Mouse (Mus musculus): Measurements from ENCODE around the gene Blm. TPM values are rescaled to one million over a fixed set of nuclear protein-coding genes. Genes with fewer than 3 reads are reported as not detected.

Gene Blm
- polyA plus RNA-seq, 1 experiment from 2014 or later, result 3.2 TPM

DNA sequence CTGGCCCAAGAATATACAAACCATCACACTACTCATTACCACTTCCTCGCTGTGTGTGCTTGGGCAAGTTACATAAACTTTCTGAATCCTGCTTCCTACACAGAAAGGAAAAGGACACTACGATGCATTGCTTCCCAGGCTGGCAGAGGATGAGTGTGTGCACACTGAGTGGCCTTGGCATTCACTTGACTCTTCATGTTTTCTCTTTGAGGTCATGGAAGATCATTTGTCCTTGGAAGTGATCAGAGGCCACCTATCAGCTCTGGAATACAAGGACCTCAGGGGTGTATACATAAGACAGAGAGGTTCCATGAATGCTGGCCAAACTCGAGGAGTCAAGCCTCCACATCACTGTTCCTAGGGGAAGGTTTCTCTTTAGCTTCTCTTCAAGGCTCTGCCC lies 81.8 kb downstream of the Blm start:
- no peaks in the 10 kb centered on the region for H3K36me3 ChIP-seq (ENCODE audit: control insufficient read depth, insufficient read depth, low read length)
- ATAC-seq (ENCODE audit: low FRiP score, low TSS enrichment), result no peak

DNA sequence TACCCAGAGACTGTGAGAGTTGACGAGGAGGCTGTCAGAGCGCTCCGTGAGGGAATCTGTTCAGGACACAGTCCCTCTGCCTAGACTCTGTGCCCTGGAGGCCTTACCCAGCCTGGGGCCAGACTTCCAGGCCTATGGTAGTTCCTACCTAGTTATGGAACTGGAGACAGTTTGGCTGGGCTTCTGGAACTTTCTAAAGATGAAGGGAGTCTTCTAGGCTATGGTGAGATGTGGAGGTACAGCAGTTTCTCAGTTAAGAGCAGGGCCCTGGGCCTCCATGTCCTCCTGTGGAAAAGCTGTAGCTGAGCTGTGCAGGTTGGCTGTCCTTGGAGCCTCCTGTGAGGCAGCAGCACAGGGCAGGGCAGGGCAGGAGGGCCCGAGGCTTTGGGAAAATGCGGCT lies 82.7 kb downstream of the Blm start:
- Histone ChIP-seq H3K27me3 (ENCODE audit: control insufficient read depth, insufficient read depth, low read length) (no peaks in the 10 kb centered on the region), H3K27ac (replicated peaks) (no peak overlapping the region)

More for the DNA sequence above, 81.8 kb downstream of the Blm start:
- 77% methylated on average over 3 of the region's 3 CpGs for WGBS
- no peak overlapping the region for H3K4me2 ChIP-seq (replicated peaks; ENCODE audit: low read depth)
- no peak overlapping the region for H3K4me3 ChIP-seq (ENCODE audit: low read depth, low read length)
- no peaks in the 10 kb centered on the region for H3K9me3 ChIP-seq (ENCODE audit: control insufficient read depth, low read length)
- DNase-seq (ENCODE audit: low spot score), result no peak
- H3K27me3 ChIP-seq (ENCODE audit: control insufficient read depth, insufficient read depth, low read length), result no peaks in the 10 kb centered on the region
- TF ChIP-seq EP300 (optimal IDR thresholded peaks at IDR 0.05), result no peak
- no peak for TF ChIP-seq CTCF (IDR thresholded peaks at IDR 0.05; ENCODE audit: low read depth)
- no peak overlapping the region for H3K9ac ChIP-seq (ENCODE audit: low read length)
- no peak overlapping the region for H3K27ac ChIP-seq (replicated peaks)
- H3K4me1 ChIP-seq (replicated peaks; ENCODE audit: control insufficient read depth, insufficient read depth), result no peaks in the 10 kb centered on the region; the same call in 1 of the 2 replicates

DNA sequence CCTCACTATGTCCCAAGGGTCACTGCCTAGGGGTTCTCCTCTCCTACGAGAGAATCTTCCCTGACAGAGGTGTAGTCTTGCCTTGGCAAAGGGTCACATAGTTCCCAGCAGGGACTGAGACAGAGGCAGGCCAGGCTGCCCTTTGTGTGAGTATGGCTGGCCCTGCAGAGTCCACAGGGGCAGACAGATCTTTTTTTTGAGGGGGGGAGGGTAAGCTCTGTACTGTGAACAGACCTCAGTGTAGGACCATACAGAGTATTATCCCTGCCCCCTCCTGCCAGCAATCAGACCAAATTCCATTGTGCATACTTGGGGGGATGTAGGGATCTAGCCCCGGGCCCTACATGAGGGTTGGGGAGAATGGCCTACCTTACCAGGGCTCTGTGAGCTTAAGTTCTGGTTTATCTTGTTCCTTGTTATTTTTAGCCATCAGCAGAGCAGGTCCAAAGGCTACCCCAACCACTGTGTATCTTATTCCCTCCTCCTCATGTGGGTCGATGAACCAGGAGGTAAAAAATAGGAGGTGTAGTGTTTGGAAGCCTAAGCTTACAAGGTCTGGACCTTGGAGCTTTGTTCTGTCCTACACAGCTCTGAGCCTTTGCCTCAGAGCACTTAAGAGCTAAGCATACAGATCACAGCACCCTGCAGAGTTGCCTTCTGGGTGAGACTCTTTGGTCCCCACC lies 83.2 kb downstream of the Blm start:
- DNase-seq (ENCODE audit: low spot score) (no peak), ATAC-seq (ENCODE audit: low FRiP score, low TSS enrichment) (peak; percentile 63)
- Histone ChIP-seq H3K9ac (ENCODE audit: low read length) (no peak overlapping the region; the same call in 1 of the 2 replicates), H3K4me1 (replicated peaks; ENCODE audit: control insufficient read depth, insufficient read depth) (no peaks in the 10 kb centered on the region; the same call in 1 of the 2 replicates), H3K9me3 (ENCODE audit: control insufficient read depth, low read length) (no peaks in the 10 kb centered on the region), H3K36me3 (ENCODE audit: control insufficient read depth, insufficient read depth, low read length) (no peaks in the 10 kb centered on the region), H3K27ac (replicated peaks) (no peak overlapping the region), H3K27me3 (ENCODE audit: control insufficient read depth, insufficient read depth, low read length) (no peaks in the 10 kb centered on the region), H3K4me3 (ENCODE audit: low read depth, low read length) (no peak overlapping the region), H3K4me2 (replicated peaks; ENCODE audit: low read depth) (no peak overlapping the region)
- TF ChIP-seq EP300 (optimal IDR thresholded peaks at IDR 0.05), result no peak
- no peak for TF ChIP-seq CTCF (IDR thresholded peaks at IDR 0.05; ENCODE audit: low read depth)
- WGBS, result 71% methylated on average over 3 of the region's 3 CpGs

More for the DNA sequence above, 82.7 kb downstream of the Blm start:
- H3K36me3 ChIP-seq (ENCODE audit: control insufficient read depth, insufficient read depth, low read length), result no peaks in the 10 kb centered on the region
- 82% methylated on average over 5 of the region's 5 CpGs for WGBS
- no peaks in the 10 kb centered on the region for H3K9me3 ChIP-seq (ENCODE audit: control insufficient read depth, low read length)
- H3K9ac ChIP-seq (ENCODE audit: low read length), result no peak overlapping the region
- H3K4me3 ChIP-seq (ENCODE audit: low read depth, low read length), result no peak overlapping the region
- H3K4me1 ChIP-seq (replicated peaks; ENCODE audit: control insufficient read depth, insufficient read depth), result no peaks in the 10 kb centered on the region; the same call in 1 of the 2 replicates
- no peak overlapping the region for H3K4me2 ChIP-seq (replicated peaks; ENCODE audit: low read depth)
- no peak for DNase-seq (ENCODE audit: low spot score)
- TF ChIP-seq CTCF (IDR thresholded peaks at IDR 0.05; ENCODE audit: low read depth) (no peak), EP300 (optimal IDR thresholded peaks at IDR 0.05) (no peak)
- ATAC-seq (ENCODE audit: low FRiP score, low TSS enrichment), result no peak

DNA sequence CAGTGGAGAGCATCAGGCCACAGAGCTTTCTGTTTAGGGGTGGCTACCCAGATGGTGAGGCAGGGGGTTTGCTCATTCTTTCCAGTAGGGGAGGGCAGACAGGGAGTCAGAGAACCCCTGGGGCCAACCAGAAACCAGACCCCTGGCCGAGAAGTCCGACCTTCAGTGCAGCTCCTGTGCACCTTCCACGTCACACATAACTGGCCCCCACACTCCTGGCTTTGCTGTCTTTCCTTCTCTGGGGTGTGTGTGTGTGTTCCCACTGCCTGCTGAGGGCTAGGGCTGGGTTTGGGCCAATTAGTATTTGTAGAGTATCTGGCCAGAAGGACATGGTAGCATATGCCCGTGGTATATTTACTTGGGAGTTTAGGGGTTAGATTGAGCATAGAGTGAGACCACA lies 84.6 kb downstream of the Blm start:
- 81% methylated on average over 4 of the region's 4 CpGs for WGBS
- Histone ChIP-seq H3K36me3 (ENCODE audit: control insufficient read depth, insufficient read depth, low read length) (no peaks in the 10 kb centered on the region), H3K27ac (replicated peaks) (no peak overlapping the region), H3K27me3 (ENCODE audit: control insufficient read depth, insufficient read depth, low read length) (no peaks in the 10 kb centered on the region), H3K4me2 (replicated peaks; ENCODE audit: low read depth) (no peak overlapping the region), H3K9me3 (ENCODE audit: control insufficient read depth, low read length) (no peaks in the 10 kb centered on the region), H3K4me1 (replicated peaks; ENCODE audit: control insufficient read depth, insufficient read depth) (0 out of 2 replicates have a peak, but pooled peaks cover 3% of the 10 kb centered on the region), H3K4me3 (ENCODE audit: low read depth, low read length) (no peak overlapping the region), H3K9ac (ENCODE audit: low read length) (no peak overlapping the region)
- no peak for TF ChIP-seq CTCF (IDR thresholded peaks at IDR 0.05; ENCODE audit: low read depth)
- no peak for TF ChIP-seq EP300 (optimal IDR thresholded peaks at IDR 0.05)
- DNase-seq (ENCODE audit: low spot score) (no peak), ATAC-seq (ENCODE audit: low FRiP score, low TSS enrichment) (no peak)

DNA sequence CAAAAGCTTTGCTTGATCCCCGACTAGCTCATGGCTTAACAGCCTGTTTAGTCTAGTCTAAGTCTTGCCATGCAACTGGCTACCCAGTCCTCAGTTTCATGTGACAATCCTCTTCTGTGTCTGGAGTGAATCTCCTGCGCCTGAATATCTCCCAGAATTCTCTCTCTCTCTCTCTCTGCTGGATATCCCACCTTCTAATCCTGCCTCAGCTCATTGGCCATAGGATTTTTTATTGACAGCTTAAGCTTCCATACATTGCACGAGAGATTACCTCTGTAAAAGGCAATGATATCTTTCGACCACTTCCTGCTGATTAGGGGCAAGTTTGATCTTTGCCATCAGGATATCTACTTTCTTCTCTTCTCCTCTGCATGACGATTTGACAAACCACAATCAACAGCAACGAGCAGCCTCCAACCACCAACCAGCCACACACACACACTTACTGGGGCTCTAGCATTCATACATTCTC lies 85.3 kb downstream of the Blm start:
- Histone ChIP-seq H3K27ac (replicated peaks) (no peak overlapping the region), H3K36me3 (ENCODE audit: control insufficient read depth, insufficient read depth, low read length) (no peaks in the 10 kb centered on the region), H3K9me3 (ENCODE audit: control insufficient read depth, low read length) (no peaks in the 10 kb centered on the region), H3K27me3 (ENCODE audit: control insufficient read depth, insufficient read depth, low read length) (no peaks in the 10 kb centered on the region), H3K4me2 (replicated peaks; ENCODE audit: low read depth) (no peak overlapping the region), H3K9ac (ENCODE audit: low read length) (no peak overlapping the region), H3K4me3 (ENCODE audit: low read depth, low read length) (no peak overlapping the region), H3K4me1 (replicated peaks; ENCODE audit: control insufficient read depth, insufficient read depth) (0 out of 2 replicates have a peak, but pooled peaks cover 3% of the 10 kb centered on the region)
- 76% methylated on average over 6 of the region's 6 CpGs for WGBS
- DNase-seq (ENCODE audit: low spot score) (no peak), ATAC-seq (ENCODE audit: low FRiP score, low TSS enrichment) (no peak)
- TF ChIP-seq EP300 (optimal IDR thresholded peaks at IDR 0.05) (no peak), CTCF (IDR thresholded peaks at IDR 0.05; ENCODE audit: low read depth) (no peak)

DNA sequence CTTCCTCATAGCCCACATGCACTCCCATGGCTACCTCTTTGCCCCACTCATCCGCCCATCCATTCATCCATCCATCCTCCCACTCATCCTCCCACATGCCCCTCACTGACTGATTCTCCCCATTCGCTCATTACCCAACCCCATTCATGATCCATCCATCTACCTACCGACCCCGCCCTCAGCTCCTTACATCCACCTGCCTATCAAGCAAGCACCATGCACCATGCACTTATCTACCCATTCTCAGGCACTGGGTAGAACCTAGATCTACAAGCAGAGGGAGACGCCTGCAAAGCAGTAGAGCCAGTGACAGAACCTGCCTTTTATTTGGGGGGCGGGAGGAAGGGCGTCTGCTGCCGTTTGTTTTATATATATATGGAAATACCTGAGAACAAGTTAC lies 87.6 kb downstream of the Blm start:
- H3K27me3 ChIP-seq (ENCODE audit: control insufficient read depth, insufficient read depth, low read length), result no peaks in the 10 kb centered on the region
- 0 out of 2 replicates have a peak, but pooled peaks cover 3% of the 10 kb centered on the region for H3K4me1 ChIP-seq (replicated peaks; ENCODE audit: control insufficient read depth, insufficient read depth)
- H3K27ac ChIP-seq (replicated peaks), result no peak overlapping the region
- no peak overlapping the region for H3K9ac ChIP-seq (ENCODE audit: low read length)
- H3K4me3 ChIP-seq (ENCODE audit: low read depth, low read length), result no peak overlapping the region
- TF ChIP-seq EP300 (optimal IDR thresholded peaks at IDR 0.05) (no peak), CTCF (IDR thresholded peaks at IDR 0.05; ENCODE audit: low read depth) (no peak)
- H3K4me2 ChIP-seq (replicated peaks; ENCODE audit: low read depth), result no peak overlapping the region
- DNase-seq (ENCODE audit: low spot score), result no peak
- no peaks in the 10 kb centered on the region for H3K36me3 ChIP-seq (ENCODE audit: control insufficient read depth, insufficient read depth, low read length)
- no peak for ATAC-seq (ENCODE audit: low FRiP score, low TSS enrichment)
- no peaks in the 10 kb centered on the region for H3K9me3 ChIP-seq (ENCODE audit: control insufficient read depth, low read length)
- 97% methylated on average over 8 of the region's 8 CpGs for WGBS

Measured in stomach, postnatal 0 days (tissue).